Mouse (Mus musculus) kidney, adult 2 months (tissue): ENCODE measurements at regions not wholly inside any gene's neighbourhood (a gene's known extent, or its start where the extent isn't known, plus 50 kb on each side); places are given as distances from the start of the nearest gene placed in this dataset.

ENCODE experiments used
- CTCF ChIP-seq: fragments of 200-500 bp; conservative IDR thresholded peaks from 2 replicates; pipeline ENCODE4 v1.5.1; 2011; ENCODE audit warnings: low read depth, mild to moderate bottlenecking, control low read depth, low read length, moderate library complexity, mixed read lengths; ENCODE audit not compliant: insufficient read depth, insufficient read length
- POLR2A ChIP-seq: fragments of 200-500 bp; IDR thresholded peaks from one replicate; pipeline ENCODE4 v1.6.1; 2011; ENCODE audit warnings: low read depth, low read length, control low read depth

DNA sequence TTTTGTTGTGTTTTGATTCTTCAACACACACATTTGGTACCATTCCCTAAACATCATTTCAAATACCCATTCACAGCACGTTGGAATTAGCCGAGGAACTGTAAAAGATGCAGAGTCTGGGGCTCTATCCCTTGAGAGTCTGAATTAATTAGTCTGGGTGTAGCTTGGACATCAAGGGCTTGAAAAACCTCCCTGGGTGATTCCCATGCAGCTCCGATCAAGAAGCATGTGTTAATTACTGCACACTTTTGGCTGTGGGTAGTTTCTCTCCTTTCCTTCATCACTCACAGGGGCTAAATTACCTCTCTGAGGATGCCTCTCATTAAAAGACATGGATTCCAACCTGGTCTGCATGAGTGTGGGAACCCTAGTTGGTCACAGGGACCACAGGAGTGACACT lies 365.5 kb downstream of the Nedd1 start:
- TF ChIP-seq CTCF (no peak), POLR2A (no peak)
